Mouse (Mus musculus) embryo, embryonic 9.5 days (tissue): ENCODE data around the gene Esrrg.

Source experiments
- DNase-seq: peaks from one replicate; pipeline ENCODE4 v3.0.0-alpha.2; 2017; ENCODE audit errors: extremely low spot score

Gene Esrrg

DNA sequence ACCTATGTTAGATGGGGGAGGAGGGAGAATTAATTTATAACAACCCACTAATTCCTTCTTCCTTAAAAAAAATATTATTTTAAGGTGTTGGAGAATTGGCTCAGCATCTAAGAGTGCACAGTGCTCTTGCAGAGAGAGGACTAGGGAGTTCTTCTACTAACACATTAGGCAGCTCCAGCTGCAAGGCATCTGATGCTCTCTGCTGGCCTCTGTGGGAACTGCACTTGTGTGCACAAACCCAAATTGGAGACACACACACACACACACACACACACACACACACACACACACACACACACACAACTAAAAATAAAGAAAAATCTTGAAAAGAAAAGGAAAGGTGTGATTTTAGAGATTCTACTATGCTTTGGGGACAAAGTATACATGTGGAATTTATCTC, 381.6 kb downstream of the Esrrg start:
- DNase-seq = no peak

DNA sequence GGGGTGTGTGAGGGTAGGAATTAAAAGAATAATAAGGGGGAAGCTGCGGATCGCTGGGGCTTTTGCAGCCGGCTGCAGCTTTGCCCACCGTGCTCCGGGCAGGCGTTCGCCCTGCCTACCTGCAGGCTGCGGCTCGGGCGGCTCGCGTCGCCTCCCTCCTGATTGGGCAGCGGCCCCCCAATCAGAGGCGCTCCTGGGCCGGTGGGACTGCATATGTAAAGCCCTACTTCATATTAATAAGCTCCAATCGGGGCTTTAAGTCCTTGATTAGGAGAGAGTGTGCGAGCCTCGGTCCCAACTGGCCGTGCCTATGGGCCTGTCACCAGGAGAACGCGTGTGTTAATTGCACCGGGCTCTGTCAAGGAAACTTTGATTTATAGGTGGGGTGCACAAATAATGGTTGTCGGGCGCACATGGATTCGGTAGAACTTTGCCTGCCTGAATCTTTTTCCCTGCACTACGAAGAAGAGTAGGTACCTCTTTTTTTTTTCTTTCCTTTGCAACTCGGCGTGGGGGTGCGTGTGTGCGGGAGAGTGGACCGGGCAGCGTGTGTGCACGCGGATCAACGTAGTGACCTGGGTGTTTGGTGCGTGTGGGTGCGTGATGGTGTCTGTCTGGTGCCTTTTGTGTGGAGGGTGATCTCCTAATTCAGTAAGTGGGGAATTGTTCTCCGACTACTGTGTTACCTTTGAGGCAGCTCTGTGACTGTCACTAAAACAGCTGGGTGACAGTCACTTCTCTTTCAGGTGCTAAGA, 389.2 kb downstream of the Esrrg start:
- DNase-seq = peak; percentile 77

DNA sequence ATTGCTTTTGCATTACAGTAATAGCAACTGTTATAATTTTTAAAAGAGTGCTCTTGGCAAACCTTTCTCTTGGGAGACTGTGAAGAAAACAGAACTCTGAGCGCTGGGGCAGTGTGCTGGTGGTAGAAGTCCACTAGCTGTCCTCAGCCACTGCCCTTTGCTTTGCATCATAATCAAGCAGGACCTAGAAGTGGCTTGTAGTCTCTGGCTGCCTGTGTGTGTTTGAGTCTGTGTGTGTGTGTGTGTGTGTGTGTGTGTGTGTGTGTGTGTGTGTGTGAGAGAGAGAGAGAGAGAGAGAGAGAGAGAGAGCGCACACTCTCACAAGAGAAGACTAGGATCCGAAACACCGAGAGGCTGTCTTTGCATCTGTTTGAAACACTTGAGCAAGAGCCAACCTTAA, 390.5 kb downstream of the Esrrg start:
- DNase-seq = no peak

DNA sequence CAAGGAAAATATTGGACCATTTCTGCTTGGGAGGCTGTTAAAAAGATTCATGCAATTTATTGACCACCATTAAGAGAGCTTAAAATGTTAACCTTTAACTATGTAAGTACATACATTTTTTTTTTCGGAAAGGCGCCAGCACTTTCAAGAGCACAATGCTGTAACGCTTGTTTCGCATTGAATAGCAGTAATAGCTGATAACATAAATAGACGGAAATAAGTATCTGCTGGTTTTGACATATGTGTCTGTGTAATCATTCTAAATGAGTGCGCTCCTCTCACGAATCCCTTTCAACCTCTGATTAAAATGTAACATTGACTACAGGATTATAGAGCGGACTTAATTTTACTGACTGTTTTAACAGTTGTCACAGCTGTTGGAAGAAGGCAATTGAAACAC, 391.6 kb downstream of the Esrrg start:
- no peak for DNase-seq

DNA sequence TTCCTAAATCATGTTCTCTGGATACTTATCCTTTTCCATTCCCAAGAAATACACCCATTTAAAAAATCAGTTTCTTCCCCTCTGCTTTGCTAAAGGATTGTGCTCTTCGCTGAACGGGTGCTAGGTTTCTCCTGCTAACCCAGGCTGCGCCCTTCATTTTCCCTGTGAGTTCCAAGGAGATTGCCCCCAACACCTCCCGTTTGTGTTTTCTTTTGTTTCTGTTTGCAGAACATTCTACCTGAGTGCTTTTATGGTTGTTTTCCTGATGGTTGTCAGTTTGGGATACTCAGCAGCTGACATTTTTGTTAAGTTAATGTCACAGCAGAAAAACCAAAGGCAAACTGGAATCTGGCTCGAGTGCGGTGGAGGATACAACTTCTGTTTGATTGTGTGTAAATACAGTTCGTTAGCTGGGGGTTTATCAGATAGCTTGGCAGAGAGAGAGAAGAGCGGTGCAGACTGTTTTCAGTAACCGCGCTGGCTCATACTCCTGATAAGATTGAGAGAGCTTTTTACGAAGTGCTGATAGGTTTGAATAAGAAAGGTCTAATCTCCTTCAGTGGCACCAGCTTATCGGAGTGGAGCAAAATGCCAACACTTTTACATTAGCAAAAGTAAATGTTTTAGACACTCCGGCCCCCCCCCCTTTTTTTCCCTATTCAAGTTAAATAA, 398.4 kb downstream of the Esrrg start:
- no peak for DNase-seq

DNA sequence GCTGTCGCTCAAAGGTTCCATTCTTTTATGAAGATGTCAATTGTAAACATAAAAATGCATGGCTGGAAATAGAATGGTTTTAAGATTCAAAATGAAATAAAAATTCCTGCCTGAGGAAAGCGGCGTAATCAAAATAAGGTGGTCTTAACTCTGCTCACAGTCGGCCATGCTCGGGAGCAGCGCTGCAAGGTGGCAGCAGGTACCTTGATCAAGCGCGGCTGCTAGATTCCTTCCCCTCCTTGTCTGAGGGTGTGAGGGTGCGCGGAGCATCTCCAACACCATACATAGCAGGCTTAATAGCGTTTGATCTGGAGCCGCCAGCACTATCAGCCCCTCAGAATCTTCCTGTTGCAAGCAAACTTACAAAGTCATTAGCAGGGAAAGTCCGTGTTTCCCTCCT, 399.9 kb downstream of the Esrrg start:
- DNase-seq = no peak

DNA sequence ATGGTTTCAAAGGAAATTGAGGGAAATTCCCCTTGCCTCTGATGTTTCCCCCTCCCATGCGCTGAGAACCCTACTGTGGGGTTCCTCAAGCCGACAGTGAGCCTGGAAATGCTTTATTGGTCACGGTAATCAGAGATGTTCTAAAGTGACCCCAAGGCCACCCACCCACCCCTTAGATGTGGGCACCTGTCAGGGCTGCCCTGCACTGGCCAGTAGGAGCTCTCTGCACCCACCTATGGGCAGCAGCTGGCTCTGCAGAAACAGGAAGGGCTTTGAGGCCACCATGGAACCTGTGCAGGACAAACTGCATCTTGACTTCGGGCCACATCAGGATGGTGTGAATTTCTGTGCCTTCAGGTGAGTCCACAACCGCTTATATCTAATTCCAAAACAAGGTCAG, 401.3 kb downstream of the Esrrg start:
- no peak for DNase-seq

DNA sequence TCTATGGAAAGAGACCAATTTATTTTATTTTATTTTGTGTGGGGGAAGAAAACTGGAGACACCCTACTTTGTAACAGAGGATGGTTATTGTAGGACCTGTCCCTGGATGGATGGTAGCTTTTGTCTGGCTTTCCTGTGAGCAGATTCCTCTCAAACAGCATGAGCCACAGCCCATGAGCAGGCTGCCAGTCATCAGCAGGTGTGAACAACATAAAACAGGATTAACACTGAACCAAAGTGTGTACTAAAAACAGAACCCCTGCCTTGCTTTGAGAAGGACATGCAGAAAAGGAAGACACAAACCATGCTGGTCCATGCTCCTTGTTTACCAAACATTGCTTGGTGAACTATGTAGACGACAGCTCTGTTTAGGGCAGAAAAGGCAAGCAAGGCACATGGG, 402.3 kb downstream of the Esrrg start:
- no peak for DNase-seq

DNA sequence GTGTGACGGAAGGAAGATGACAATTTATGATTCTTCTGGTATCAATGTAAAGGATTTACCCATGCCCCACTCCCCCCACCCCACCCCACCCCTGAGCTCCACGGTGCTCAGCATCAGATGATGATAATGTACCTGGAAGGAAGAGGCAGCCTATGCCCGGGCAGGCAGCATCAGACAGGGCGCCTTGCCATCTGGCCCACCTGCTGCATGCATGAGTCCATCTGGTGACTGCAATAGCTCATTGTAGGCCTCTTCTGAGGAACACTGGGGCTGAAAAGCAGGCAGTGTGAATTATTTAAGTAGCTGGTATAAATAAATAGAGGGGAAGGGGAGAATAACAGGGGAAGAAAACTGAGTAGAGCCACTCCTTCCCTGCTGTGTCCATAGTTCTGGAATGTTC, 405.8 kb downstream of the Esrrg start:
- DNase-seq = no peak

DNA sequence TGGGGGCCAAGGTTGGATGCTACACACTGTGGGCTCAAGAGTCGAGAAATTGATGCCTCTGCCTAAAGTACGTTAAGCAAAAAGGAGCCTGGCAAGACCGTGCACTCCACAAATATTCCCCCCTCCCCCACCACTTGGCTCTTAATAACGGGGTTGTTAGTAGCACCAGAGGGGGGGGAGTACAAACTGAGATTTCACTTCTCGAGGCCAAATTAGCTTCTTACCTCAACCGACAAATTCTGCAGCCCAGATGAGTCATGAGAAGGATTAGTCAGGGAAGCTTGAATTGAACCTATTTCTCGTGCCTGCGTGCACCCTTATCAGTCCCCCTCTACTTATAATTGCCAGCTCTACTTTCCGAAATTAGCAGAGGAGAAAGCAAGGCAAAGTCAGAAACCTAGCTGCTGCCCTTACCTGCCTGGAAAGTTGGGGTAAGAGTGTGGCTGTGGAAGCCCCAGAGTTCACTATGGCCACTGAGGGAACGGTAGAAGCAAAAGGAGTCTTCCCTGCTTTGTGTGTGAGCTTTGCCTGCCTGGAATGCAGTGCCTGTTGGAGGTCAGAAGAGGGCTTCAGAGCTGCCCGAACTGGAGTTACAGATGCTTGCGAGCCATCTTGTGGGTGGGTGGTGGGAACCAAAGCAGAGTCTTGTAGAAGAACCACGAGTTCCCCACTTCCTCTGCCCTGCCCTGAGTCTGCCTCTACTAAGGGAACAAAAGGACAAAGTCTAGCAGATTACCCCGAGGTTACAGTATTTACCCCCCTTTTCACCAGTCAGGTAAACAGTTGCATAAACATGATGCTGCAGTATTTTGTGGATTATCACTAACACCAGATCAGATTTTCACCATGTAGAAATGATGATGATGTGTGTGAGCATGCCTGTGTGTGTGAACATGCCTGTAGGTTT, 409.6 kb downstream of the Esrrg start:
- no peak for DNase-seq

DNA sequence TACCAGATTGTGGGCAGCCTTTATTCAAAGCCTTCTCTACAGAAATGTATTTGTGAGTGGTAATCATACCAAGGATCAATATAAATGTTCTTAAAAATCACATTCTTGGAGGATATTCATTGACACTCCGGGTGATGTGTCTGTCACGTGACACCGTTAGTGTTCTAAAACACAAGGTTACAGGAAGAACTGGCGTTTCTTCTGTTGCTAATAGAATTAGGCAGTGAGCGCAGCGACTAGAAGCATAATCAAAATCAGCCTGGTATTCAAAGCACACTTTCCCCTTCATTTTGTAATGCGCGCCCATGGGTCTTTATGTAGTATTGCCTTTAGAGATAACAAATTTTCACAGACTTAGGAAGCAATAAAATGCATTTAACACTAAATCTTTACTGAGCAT, 420.6 kb downstream of the Esrrg start:
- DNase-seq = no peak

DNA sequence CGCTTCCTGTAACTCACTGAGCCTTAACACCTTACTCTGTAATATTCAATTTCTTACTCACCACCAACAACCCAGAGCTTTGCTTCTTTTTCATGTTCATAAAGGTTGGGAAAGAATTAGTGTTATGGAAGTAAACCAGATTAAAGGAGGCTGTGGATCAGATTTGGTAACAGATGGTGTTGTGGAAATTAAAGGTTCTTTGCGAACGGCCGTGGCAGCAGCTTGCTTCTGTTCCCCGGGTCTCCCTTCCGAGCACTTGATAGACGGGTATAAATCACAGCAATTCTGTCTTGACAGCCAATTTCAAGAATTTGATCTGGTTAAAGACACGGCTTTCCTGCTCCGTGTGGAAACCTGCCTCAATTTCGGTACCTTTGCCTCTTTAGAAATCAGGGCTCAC, 421.5 kb downstream of the Esrrg start:
- no peak for DNase-seq

DNA sequence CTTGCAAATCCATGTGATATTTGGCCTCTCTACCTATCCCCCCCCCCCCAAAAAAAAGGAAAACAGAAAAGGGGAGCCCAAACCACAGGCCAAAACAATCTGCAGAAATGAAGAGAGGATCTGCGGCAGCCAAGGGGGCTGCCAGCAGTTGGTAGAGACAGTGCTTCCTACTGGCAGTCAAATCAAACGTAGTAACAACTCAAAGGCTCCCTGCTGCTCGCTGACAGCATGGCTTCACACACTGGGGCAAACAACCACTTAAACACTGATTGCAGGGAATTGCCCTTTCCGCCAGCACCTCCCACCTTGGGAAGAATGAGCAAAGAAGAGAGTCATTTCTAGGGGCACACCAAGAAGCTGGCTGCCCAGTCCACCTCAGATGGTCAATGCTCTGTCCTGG, 422.7 kb downstream of the Esrrg start:
- DNase-seq = no peak

DNA sequence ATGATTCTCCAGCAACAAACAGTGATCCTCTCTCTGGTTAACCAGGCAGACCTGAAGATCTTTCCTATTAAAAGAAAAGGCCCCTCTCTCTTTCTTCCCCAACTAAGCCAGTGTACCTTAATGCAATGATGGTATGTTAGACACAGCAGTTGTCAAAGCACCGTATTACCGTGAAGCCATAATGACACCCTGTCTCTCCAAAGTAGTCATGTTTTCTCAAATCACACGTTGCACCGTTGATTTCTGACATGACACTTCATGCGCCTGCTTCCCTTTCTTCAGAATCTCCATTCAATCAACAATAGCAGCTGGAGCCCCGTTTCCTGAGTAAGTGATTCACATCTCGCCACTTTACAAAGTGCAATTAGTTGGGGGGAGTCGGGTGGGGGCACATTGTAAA, 427.4 kb downstream of the Esrrg start:
- DNase-seq = no peak

DNA sequence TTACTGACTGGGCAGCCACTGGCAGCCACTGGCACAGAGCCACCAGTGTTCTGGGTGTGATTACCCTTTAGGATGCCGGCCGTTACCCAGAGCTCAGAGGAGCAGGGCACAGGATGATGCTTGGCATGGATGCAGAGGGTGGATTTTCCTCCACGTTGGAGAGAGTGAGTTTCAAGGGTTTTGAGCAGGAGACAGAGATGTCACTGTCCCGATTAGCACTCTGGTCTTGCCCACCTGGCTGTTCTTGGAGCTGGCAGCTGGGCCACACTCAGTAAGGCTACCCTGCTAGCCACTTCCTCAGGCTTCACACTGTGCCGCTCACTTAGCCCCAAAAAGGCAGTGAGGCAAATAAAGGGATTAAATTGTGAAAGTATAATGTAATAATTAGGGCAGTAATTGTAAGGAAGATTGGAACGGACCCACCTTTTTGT, 438.1 kb downstream of the Esrrg start:
- no peak for DNase-seq

DNA sequence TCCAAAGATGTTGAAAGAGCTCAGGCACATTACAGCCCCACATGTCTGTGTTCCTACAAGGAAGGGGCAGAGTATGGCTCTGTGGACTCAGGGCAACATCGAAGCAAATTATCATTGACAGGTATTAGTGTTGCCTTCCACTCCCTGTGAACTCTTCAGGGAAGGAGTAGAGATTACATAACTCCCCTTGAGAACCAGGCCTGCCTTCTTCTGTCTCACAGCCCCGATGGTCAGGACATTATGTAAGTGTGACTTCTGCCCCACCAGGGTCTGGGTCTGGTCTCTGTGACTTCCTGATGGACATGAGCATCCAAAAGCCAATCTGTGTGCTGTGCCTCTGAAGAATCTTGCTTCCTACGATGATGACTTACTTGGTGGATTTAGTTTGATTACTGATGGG, 438.6 kb downstream of the Esrrg start:
- no peak for DNase-seq

DNA sequence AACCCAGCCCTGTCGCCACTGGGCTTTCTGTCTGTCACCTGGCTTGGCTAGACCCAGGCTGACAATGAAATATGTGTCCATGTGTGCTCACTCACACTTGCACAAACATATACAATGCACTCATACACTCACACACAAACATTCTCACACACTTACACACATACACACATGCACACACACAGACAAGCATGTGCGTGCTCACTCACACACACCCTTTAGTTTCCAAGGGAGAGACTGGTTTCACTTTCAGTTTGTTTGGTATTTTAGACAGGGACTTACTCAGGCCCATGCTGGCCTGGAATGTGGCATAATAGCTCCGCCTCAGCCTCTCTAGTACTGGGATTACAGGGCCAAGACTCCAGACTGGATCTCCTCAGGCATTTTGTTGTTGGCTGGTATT, 447.3 kb downstream of the Esrrg start:
- DNase-seq = no peak

DNA sequence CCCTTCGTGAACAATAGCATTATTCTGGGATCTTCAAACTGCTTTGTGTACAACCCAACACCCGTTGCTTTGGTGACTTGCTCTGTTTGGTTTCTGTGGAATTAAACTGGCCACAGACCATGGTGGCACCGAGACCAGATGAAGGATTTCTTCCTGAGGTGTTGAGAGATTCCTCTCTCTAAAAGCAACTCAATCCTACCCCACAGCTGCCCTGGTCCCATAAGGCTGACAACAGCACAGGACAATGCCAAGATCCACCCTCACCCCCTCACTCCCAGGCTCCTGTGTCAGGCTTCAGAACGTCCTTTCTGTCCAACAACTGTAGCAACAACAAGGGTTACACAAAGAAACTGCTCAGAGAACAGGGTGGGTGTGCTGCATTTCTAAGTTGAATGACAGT, 449.3 kb downstream of the Esrrg start:
- no peak for DNase-seq

DNA sequence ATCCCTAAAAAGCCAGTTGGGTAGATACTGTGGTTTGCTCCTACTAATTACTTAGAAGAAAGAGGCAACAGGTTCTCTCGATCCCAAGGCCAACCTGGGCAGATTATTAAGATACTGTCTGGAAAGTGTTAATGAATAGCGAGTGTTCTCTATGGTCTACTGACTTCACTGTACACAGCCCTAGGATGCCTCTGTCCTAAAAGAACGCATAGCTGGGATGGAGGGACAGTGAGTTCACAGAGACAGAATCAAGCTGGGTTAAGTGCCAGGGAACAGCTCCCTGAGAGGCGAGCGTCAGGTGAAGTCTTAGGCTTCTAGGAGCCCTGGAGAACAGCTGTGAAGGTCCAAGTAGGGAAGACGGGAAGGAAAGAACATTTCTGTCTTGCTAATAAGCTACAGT, 450.4 kb downstream of the Esrrg start:
- DNase-seq = no peak

DNA sequence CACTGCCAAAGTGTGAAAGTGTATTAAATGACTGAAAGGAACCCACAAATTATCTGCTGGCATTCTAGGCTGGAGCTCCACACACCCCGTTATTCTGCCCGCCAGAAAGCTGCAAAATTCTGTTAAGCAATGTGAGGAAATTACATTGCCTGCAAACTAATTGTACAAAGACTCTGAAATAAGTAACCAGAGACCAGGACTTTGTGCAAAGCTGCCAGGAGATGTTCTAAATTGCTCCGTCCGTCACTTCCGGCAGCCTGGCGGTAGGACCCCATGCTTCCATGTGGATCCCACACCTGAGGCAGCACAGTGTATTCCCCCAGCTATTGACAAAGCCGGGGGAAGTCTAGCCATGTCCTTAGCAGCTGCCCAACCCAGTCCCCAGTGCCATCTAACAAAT, 451.9 kb downstream of the Esrrg start:
- DNase-seq = no peak

DNA sequence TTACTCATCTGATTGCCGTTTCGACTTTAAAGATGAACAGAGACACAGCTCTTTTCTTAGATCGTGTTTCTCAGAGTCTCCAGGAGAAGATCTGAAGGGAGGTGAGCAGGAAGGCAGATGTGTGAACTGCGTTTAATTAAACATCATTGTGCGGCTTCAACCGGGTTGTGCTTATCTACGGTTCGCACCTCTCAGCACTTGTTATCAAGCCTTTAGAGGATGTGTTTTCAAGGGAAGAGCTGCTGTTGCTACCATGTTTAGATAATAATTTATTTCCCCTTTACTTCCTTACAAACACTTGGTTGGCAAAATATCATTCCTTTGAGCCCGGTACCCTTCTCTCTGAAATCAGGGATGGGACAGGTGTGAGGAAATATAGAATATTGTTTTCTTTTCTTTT, 460.2 kb downstream of the Esrrg start:
- no peak for DNase-seq

DNA sequence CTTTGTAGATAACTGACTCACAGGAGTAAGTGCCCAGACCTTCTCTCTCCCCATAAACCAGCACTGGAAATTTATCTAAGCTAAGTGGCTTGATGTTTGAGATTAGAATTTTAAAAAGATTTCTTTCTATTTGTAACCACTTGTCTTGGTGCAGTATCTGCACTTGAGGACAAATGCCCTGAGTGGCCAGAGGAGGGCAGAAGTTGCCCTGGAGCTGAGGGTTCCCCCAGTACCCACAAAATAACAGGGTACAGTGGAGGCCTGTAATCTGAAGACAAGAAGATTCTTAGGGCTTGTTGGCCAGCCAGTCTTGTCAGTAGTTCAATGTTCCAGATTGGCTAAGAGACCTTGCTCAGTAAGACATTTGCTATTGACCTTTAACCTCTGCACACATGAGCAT, 461.3 kb downstream of the Esrrg start:
- DNase-seq = no peak
